Mouse (Mus musculus) CH12.LX (cell line): ENCODE measurements around the gene Zbtb8b. TPM values are rescaled to one million over a fixed set of nuclear protein-coding genes. Genes with fewer than 3 reads are reported as not detected.

Experiments
- DNase-seq: peaks from one replicate; pipeline ENCODE4 v3.0.0-alpha.2; 2013; ENCODE audit errors: extremely low read depth
- H3K27ac ChIP-seq: 2 replicates; pipeline ENCODE4 v1.5.1; 2012; ENCODE audit warnings: low read depth, mild to moderate bottlenecking, control low read depth, moderate library complexity; ENCODE audit not compliant: insufficient read depth
- H3K27me3 ChIP-seq: replicated peaks from 2 replicates; pipeline ENCODE3; 2012; ENCODE audit warnings: inconsistent platforms
- H3K36me3 ChIP-seq, 2 experiments: replicated peaks in 1 of 2; 2 replicates each; pipeline versions ENCODE3 to v1.6.1; 2012; ENCODE audit warnings: inconsistent platforms in 1 of 2, low read length in 1 of 2, mild to moderate bottlenecking in 1 of 2, mixed read lengths in 1 of 2, moderate library complexity in 1 of 2; ENCODE audit not compliant: control insufficient read depth in 1 of 2, insufficient read depth in 1 of 2
- H3K4me1 ChIP-seq, 2 experiments: 2 replicates each; pipeline ENCODE4 v1.6.1; 2012; ENCODE audit warnings: inconsistent platforms in 1 of 2, moderate library complexity in 1 of 2; ENCODE audit not compliant: insufficient read depth in 2 of 2, control insufficient read depth in 1 of 2
- H3K4me2 ChIP-seq: 2 replicates; pipeline ENCODE4 v1.6.1; 2012; ENCODE audit warnings: low read depth, mild to moderate bottlenecking, control low read depth; ENCODE audit not compliant: poor library complexity, insufficient read depth, severe bottlenecking
- H3K4me3 ChIP-seq, 3 experiments: fragments of 150-350 bp in 1 of 3; sonication (generic) in 1 of 3; replicated peaks in 1 of 3; 2 replicates each; pipeline versions ENCODE3 to v1.5.1; 2011 to 2012; ENCODE audit warnings: low read depth in 2 of 3, low read length in 2 of 3, mild to moderate bottlenecking in 2 of 3, moderate library complexity in 2 of 3, control low read depth in 1 of 3, improper control_type of control experiment in 1 of 3, inconsistent platforms in 1 of 3, mixed read lengths in 1 of 3; ENCODE audit not compliant: poor library complexity in 1 of 3
- H3K79me2 ChIP-seq: replicated peaks from 2 replicates; pipeline ENCODE4 v1.6.1; 2012; ENCODE audit warnings: mild to moderate bottlenecking, moderate library complexity; ENCODE audit not compliant: control insufficient read depth, poor library complexity, insufficient read depth, severe bottlenecking; ENCODE audit errors: extremely low read depth
- H3K9ac ChIP-seq: 2 replicates; pipeline ENCODE4 v1.6.1; 2012; ENCODE audit warnings: low read depth, mild to moderate bottlenecking, control low read depth, moderate library complexity; ENCODE audit not compliant: insufficient read depth
- H3K9me3 ChIP-seq: replicated peaks from 2 replicates; pipeline ENCODE3; 2012; ENCODE audit warnings: low read length, inconsistent platforms, mixed read lengths
- ELF1 ChIP-seq: IDR thresholded peaks from 2 replicates; pipeline ENCODE4 v1.6.1; 2014; ENCODE audit warnings: low read depth, mild to moderate bottlenecking, inconsistent platforms, low read length, improper control_type of control experiment
- ETS1 ChIP-seq: conservative IDR thresholded peaks from 2 replicates; pipeline ENCODE4 v1.6.1; 2012; ENCODE audit warnings: low read depth, mild to moderate bottlenecking, inconsistent platforms, low read length, improper control_type of control experiment, moderate library complexity
- GABPA ChIP-seq: IDR thresholded peaks from 2 replicates; pipeline ENCODE4 v1.6.1; 2012; ENCODE audit warnings: low read depth, low read length, improper control_type of control experiment, inconsistent platforms; ENCODE audit not compliant: insufficient replicate concordance
- JUN ChIP-seq: IDR thresholded peaks from 2 replicates; pipeline ENCODE4 v1.6.1; 2011; ENCODE audit warnings: low read depth, mild to moderate bottlenecking, low read length, improper control_type of control experiment, moderate library complexity; ENCODE audit not compliant: insufficient read depth
- JUND ChIP-seq: conservative IDR thresholded peaks from 2 replicates; pipeline ENCODE4 v1.6.1; 2011; ENCODE audit warnings: low read depth, low read length, improper control_type of control experiment
- MEF2A ChIP-seq: IDR thresholded peaks from 2 replicates; pipeline ENCODE4 v1.6.1; 2014; ENCODE audit warnings: low read depth, mild to moderate bottlenecking, inconsistent platforms, low read length, improper control_type of control experiment, borderline replicate concordance
- MXI1 ChIP-seq: IDR thresholded peaks from 2 replicates; pipeline ENCODE4 v1.6.1; 2011; ENCODE audit warnings: mild to moderate bottlenecking, low read depth, low read length, improper control_type of control experiment
- MYC ChIP-seq: IDR thresholded peaks from 2 replicates; pipeline ENCODE4 v1.6.1; 2011; ENCODE audit warnings: low read depth, mild to moderate bottlenecking, improper control_type of control experiment, low read length
- NELFE ChIP-seq: IDR thresholded peaks from 2 replicates; pipeline ENCODE4 v1.6.1; 2011; ENCODE audit warnings: low read depth, low read length, improper control_type of control experiment
- PAX5 ChIP-seq: IDR thresholded peaks from 2 replicates; pipeline ENCODE4 v1.6.1; 2012; ENCODE audit warnings: low read length, inconsistent platforms, mixed read lengths
- POLR2AphosphoS2 ChIP-seq: IDR thresholded peaks from 2 replicates; pipeline ENCODE4 v1.6.1; 2011; ENCODE audit warnings: low read depth, low read length, improper control_type of control experiment
- RCOR1 ChIP-seq: conservative IDR thresholded peaks from 2 replicates; pipeline ENCODE4 v1.6.1; 2012; ENCODE audit warnings: low read depth, mild to moderate bottlenecking, inconsistent platforms, low read length, improper control_type of control experiment
- SIN3A ChIP-seq: IDR thresholded peaks from 2 replicates; pipeline ENCODE4 v1.6.1; 2012; ENCODE audit warnings: low read length, improper control_type of control experiment, inconsistent platforms
- TBP ChIP-seq: conservative IDR thresholded peaks from 2 replicates; pipeline ENCODE4 v1.6.1; 2011; ENCODE audit warnings: low read depth, low read length, improper control_type of control experiment
- UBTF ChIP-seq: IDR thresholded peaks from 2 replicates; pipeline ENCODE4 v1.6.1; 2012; ENCODE audit warnings: low read depth, mild to moderate bottlenecking, inconsistent platforms, low read length, improper control_type of control experiment, moderate library complexity
- USF2 ChIP-seq: conservative IDR thresholded peaks from 2 replicates; pipeline ENCODE4 v1.6.1; 2011; ENCODE audit warnings: low read depth, low read length, improper control_type of control experiment
- ZMIZ1 ChIP-seq: IDR thresholded peaks from 2 replicates; pipeline ENCODE4 v1.6.1; 2012; ENCODE audit warnings: low read depth, mild to moderate bottlenecking, inconsistent platforms, low read length, improper control_type of control experiment
- dilution Hi-C: fragments of 300-500 bp; cut with MboI; formaldehyde crosslinking; loops from 2 replicates; pipeline ENCODE4 v1.14.3; 2020; ENCODE audit warnings: low sequenced_read_pairs; ENCODE audit not compliant: extremely low pct_unique_long_range_greater_than_20kb, extremely low pct_ligation_motif_present
- in situ Hi-C: fragments of 300-500 bp; cut with MboI; formaldehyde crosslinking; loops from 3 replicates; pipeline ENCODE4 v1.14.3; 2019; ENCODE audit warnings: low sequenced_read_pairs, low pct_ligation_motif_present, low pct_unique_long_range_greater_than_20kb, mixed read lengths
- polyA plus RNA-seq: library from polyadenylated mRNA; unstranded; fragments of >175 nt; gene quantifications from 2 replicates; pipeline ENCODE4 v1.2.1, GENCODE M21; 2012; ENCODE audit warnings: low read depth; ENCODE audit not compliant: insufficient read length
- total RNA-seq, 2 experiments: library from RNA; depleted of rRNA; stranded (reverse); fragments of 300-350 nt in 1 of 2; fragments of >200 nt in 1 of 2; gene quantifications; 2 replicates each; pipeline ENCODE4 v1.2.3; 2012 to 2014

The Zbtb8b gene
- total and polyA plus RNA-seq, 3 experiments: 0.04 TPM; not detected in 2

DNA sequence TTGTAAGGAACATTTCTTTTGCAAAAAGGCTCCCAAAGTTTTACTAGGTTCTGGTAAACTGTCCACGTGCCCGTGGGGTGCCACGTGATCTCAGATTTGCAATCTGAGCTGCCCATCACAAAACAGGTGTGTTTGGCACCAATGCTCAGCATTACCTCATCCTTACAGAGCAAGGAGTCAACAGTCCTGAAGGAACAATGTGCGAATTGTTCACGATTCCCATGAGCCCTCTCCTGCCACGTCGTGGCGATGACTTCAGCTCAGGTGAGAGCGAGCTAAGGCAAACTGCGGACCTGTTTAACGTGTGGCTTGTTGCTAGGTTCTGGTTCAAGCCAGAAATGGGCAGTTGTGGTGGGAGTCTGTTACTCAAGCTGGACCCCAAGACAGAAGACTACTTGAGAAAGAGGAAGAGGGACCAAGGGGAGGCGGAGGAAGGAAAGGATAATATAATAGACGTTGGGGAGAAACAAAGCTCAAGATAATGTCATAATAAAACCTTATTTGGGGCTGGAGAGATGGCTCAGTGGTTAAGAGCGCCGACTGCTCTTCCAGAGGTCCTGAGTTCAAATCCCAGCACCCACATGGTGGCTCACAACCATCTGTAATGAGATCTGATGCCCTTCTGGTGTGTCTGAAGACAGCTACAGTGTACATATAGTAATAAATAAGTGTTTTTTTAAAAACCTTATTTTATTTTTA is 11.0 kb upstream of the Zbtb8b start:
- Histone ChIP-seq H3K27me3 (no peaks in the 10 kb centered on the region), H3K9ac (no peak overlapping the region), H3K27ac (no peak overlapping the region), H3K4me1 (peaks cover 0 to 8% of the 10 kb centered on the region in 2 experiments; a peak in 2 of 4 replicates), H3K4me3 (no peak overlapping the region), H3K79me2 (no peaks in the 10 kb centered on the region), H3K4me2 (no peak overlapping the region), H3K36me3 (no peaks in the 10 kb centered on the region), H3K9me3 (no peaks in the 10 kb centered on the region)
- dilution Hi-C loops (no loop called here), in situ Hi-C loops (loop anchor here (10.0 kb wide), 2 partner anchors 237 to 317 kb away; partner anchors contain the start of gene Fndc5)
- no peak for TF ChIP-seq USF2
- TF ChIP-seq ETS1: no peak
- TF ChIP-seq ELF1: no peak
- DNase-seq: no peak

DNA sequence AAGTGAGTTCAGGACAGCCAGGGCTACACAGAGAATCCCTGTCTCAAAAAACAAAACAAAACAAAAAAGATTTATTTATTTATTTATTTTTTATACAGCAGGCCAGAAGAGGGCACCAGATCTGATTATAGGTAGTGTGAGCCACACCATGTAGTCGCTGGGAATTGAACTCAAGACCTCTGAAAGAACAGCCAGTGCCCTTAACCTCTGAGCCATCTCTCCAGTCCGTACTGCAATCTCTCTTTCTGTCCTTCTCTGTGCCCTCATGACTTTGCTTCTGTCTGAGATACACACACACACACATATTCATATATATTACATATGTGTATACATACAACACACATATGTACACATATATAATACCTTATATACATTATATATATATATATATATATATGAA is 10.2 kb upstream of the Zbtb8b start:
- Histone ChIP-seq H3K4me2 (no peak overlapping the region), H3K4me3 (no peak overlapping the region), H3K36me3 (no peaks in the 10 kb centered on the region), H3K4me1 (peaks cover 0 to 11% of the 10 kb centered on the region in 2 experiments; a peak in 2 of 4 replicates), H3K79me2 (no peaks in the 10 kb centered on the region), H3K9me3 (no peaks in the 10 kb centered on the region), H3K9ac (no peak overlapping the region), H3K27me3 (no peaks in the 10 kb centered on the region), H3K27ac (no peak overlapping the region)
- in situ Hi-C loops (loop anchor here (10.0 kb wide), 2 partner anchors 236 to 316 kb away; partner anchors contain the start of gene Fndc5), dilution Hi-C loops (no loop called here)
- TF ChIP-seq MYC (no peak), JUN (no peak), JUND (no peak), GABPA (no peak), SIN3A (no peak), MEF2A (no peak), USF2 (no peak), UBTF (no peak), ETS1 (no peak), RCOR1 (no peak), MXI1 (no peak), PAX5 (no peak), POLR2AphosphoS2 (no peak), ELF1 (no peak), TBP (no peak), ZMIZ1 (no peak), NELFE (no peak)
- DNase-seq: no peak
